Mouse (Mus musculus) MEL (cell line): ENCODE data around the gene Sgf29.

Experiments used
- EP300 ChIP-seq, 2 experiments: IDR thresholded peaks; 2 replicates each; pipeline ENCODE4 v1.6.1; 2011; ENCODE audit warnings: improper control_type of control experiment in 2 of 2, low read length in 2 of 2, low read depth in 1 of 2, mild to moderate bottlenecking in 1 of 2
- GATA1 ChIP-seq: IDR thresholded peaks from 2 replicates; pipeline ENCODE4 v1.6.1; 2011; ENCODE audit warnings: low read depth, low read length, improper control_type of control experiment
- HCFC1 ChIP-seq: IDR thresholded peaks from 2 replicates; pipeline ENCODE4 v1.6.1; 2012; ENCODE audit warnings: low read depth, mild to moderate bottlenecking, inconsistent platforms, low read length, improper control_type of control experiment, moderate library complexity
- MAX ChIP-seq: IDR thresholded peaks from 2 replicates; pipeline ENCODE4 v1.6.1; 2011; ENCODE audit warnings: low read length, improper control_type of control experiment
- NELFE ChIP-seq: IDR thresholded peaks from 2 replicates; pipeline ENCODE4 v1.6.1; 2011; ENCODE audit warnings: low read depth, low read length, improper control_type of control experiment
- POLR2A ChIP-seq, 2 experiments: IDR thresholded peaks; 2 replicates each; pipeline ENCODE4 v1.6.1; 2011 to 2012; ENCODE audit warnings: low read length in 2 of 2, mild to moderate bottlenecking in 2 of 2, control low read depth in 1 of 2, improper control_type of control experiment in 1 of 2, low read depth in 1 of 2, moderate library complexity in 1 of 2; ENCODE audit not compliant: control insufficient read depth in 1 of 2, insufficient read depth in 1 of 2, poor library complexity in 1 of 2
- POLR2AphosphoS5 ChIP-seq: IDR thresholded peaks from 2 replicates; pipeline ENCODE4 v1.6.1; 2012; ENCODE audit warnings: low read depth, borderline replicate concordance, mild to moderate bottlenecking, inconsistent platforms, low read length, moderate library complexity, mixed read lengths
- RCOR1 ChIP-seq: IDR thresholded peaks from 2 replicates; pipeline ENCODE4 v1.6.1; 2012; ENCODE audit warnings: low read depth, mild to moderate bottlenecking, inconsistent platforms, low read length, improper control_type of control experiment
- ZMIZ1 ChIP-seq: IDR thresholded peaks from 2 replicates; pipeline ENCODE4 v1.6.1; 2012; ENCODE audit warnings: low read depth, mild to moderate bottlenecking, inconsistent platforms, low read length, improper control_type of control experiment, moderate library complexity

DNA sequence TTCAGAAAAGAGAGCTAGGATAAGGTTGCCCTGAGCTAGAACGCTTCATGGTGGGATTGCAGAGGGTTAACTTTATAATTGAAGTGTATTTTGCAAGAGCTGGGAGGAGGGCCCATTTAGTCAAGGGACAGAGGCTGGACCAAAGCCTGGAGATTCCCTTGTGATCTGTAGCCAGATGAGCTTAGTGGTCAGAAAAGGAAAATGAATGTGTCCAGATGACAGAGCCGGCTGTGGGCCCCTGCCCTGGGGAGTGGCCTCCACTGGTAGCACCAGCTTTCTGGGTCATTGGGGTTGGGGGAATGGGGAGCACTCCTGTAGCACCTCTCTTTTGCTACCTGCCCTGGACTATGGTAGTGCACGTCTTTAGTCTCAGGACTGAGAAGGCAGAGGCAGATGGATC is 42.0 kb upstream of the Sgf29 start:
- TF ChIP-seq POLR2A (IDR thresholded peaks at IDR 0.05; ENCODE audit: control insufficient read depth in 1 of 2, insufficient read depth in 1 of 2, low read depth in 1 of 2, low read length in 2 of 2, poor library complexity in 1 of 2) (no peak), ZMIZ1 (no peak), RCOR1 (no peak), MAX (no peak), NELFE (no peak), EP300 (IDR thresholded peaks at IDR 0.05; ENCODE audit: low read depth in 1 of 2, low read length in 2 of 2) (no peak), HCFC1 (no peak), GATA1 (no peak), POLR2AphosphoS5 (no peak)
